Mouse (Mus musculus) neural tube, embryonic 13.5 days (tissue): ENCODE results near the gene Tcap. TPM values are rescaled to one million over a fixed set of nuclear protein-coding genes. Genes with fewer than 3 reads are reported as not detected.

ENCODE experiments used
- ATAC-seq: fragments of 200-750 bp; cut with Nextera tagmentation; 2 replicates; pipeline ENCODE4 v1.8.0; 2017; ENCODE audit warnings: low read depth, mild to moderate bottlenecking, moderate TSS enrichment, moderate library complexity
- H3K27ac ChIP-seq: fragments of 300-500 bp; sonication (generic); replicated peaks from 2 replicates; pipeline ENCODE4 v1.5.1; 2015; ENCODE audit warnings: moderate library complexity, mild to moderate bottlenecking, inconsistent platforms
- H3K27me3 ChIP-seq: fragments of 300-500 bp; sonication (generic); 2 replicates; pipeline ENCODE4 v1.6.1; 2015; ENCODE audit warnings: mild to moderate bottlenecking, inconsistent platforms
- H3K36me3 ChIP-seq: fragments of 300-500 bp; sonication (generic); 2 replicates; pipeline ENCODE4 v1.6.1; 2015; ENCODE audit warnings: mild to moderate bottlenecking, inconsistent platforms
- H3K4me1 ChIP-seq: fragments of 300-500 bp; sonication (generic); replicated peaks from 2 replicates; pipeline ENCODE4 v1.6.1; 2015; ENCODE audit warnings: inconsistent platforms
- H3K4me2 ChIP-seq: fragments of 300-500 bp; sonication (generic); 2 replicates; pipeline ENCODE4 v1.6.1; 2015; ENCODE audit warnings: inconsistent platforms, mild to moderate bottlenecking, moderate library complexity
- H3K4me3 ChIP-seq: fragments of 300-500 bp; sonication (generic); 2 replicates; pipeline ENCODE4 v1.5.1; 2015; ENCODE audit warnings: mild to moderate bottlenecking, inconsistent platforms
- H3K9ac ChIP-seq: fragments of 300-500 bp; sonication (generic); 2 replicates; pipeline ENCODE4 v1.6.1; 2015; ENCODE audit warnings: moderate library complexity, mild to moderate bottlenecking, inconsistent platforms
- H3K9me3 ChIP-seq: fragments of 300-500 bp; sonication (generic); 2 replicates; pipeline ENCODE4 v1.6.1; 2016; ENCODE audit warnings: inconsistent platforms
- WGBS: fragments of 180-500 bp; shearing (Covaris S2); methylation state at CpG from one replicate; pipeline ENCODE4 v1.1.7; 2015; 5-methylcytosine and 5-hydroxymethylcytosine counted together
- polyA plus RNA-seq: library from polyadenylated mRNA; unstranded; fragments of >200 nt; fragmentation: Nextera tagmentation; extraction: Ambion mirVana; gene quantifications from 2 replicates; pipeline ENCODE4 v1.2.1, GENCODE M21; 2015

The Tcap gene
- polyA plus RNA-seq, 1 experiment from 2014 or later: 0.42 TPM

- Histone ChIP-seq H3K36me3 (peaks cover 4% of the 10 kb centered on the region; the same call in 1 of the 2 replicates), H3K27ac (no peak overlapping the region), H3K4me3 (no peak overlapping the region), H3K27me3 (no peaks in the 10 kb centered on the region), H3K9ac (no peak overlapping the region), H3K4me1 (no peaks in the 10 kb centered on the region), H3K4me2 (no peak overlapping the region), H3K9me3 (no peaks in the 10 kb centered on the region)
- WGBS: 90% methylated on average over 7 of the region's 7 CpGs
- no peak for ATAC-seq
Measured at GRCm38 (mm10) chr11:98426592-98426991, 43.0 kb downstream of the Tcap start.

DNA sequence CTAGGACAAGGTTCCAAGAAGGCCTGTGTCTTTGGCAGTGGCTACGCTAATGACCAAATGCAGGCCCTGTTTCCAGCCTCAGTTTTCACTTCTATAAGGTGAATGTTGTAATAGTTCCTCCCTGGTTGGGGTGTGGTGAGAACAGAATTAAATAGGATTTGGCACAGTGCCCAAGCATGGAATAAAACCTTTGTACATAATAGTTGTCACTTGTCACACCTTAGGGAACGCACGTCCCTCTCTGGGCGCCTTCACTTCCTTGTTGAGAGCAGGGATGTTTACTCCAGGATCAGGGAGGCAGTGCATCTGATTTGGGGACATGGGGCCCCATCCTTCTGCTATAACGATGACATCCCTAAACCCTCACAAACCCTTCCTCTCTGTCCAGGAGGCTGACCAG lies 44.8 kb downstream of the Tcap start:
- no peak overlapping the region for H3K27ac ChIP-seq
- no peak overlapping the region for H3K9ac ChIP-seq
- peaks cover 8% of the 10 kb centered on the region; the same call in 1 of the 2 replicates for H3K36me3 ChIP-seq
- no peaks in the 10 kb centered on the region for H3K9me3 ChIP-seq
- ATAC-seq: no peak
- H3K4me1 ChIP-seq: no peaks in the 10 kb centered on the region
- no peak overlapping the region for H3K4me2 ChIP-seq
- H3K4me3 ChIP-seq: no peak overlapping the region
- no peaks in the 10 kb centered on the region for H3K27me3 ChIP-seq
- 89% methylated on average over 5 of the region's 5 CpGs for WGBS

- H3K9ac ChIP-seq: no peak overlapping the region; the same call in 1 of the 2 replicates
- H3K4me2 ChIP-seq: no peak overlapping the region
- 89% methylated on average over 9 of the region's 9 CpGs for WGBS
- H3K36me3 ChIP-seq: peaks cover 32% of the 10 kb centered on the region; the same call in 1 of the 2 replicates
- H3K4me3 ChIP-seq: no peak overlapping the region
- no peak overlapping the region for H3K27ac ChIP-seq
- no peak for ATAC-seq
- H3K4me1 ChIP-seq: no peaks in the 10 kb centered on the region
- H3K9me3 ChIP-seq: no peaks in the 10 kb centered on the region
- no peaks in the 10 kb centered on the region for H3K27me3 ChIP-seq
Measured at GRCm38 (mm10) chr11:98431743-98432502, 48.3 kb downstream of the Tcap start.

Other genes starting within 250 kb of the Tcap start
- gene Fbxl20, start 233.4 kb upstream of the Tcap start, polyA plus RNA-seq: 28.2 and 28.5 TPM in 2 replicates
- gene Med1, start 190.5 kb upstream of the Tcap start, polyA plus RNA-seq: 60.1 and 66.1 TPM in 2 replicates
- gene Cdk12, start 180.8 kb upstream of the Tcap start, polyA plus RNA-seq: 9.4 and 9.6 TPM in 2 replicates
- 26.4 and 27.0 TPM in 2 replicates for gene Neurod2, start 54.2 kb upstream of the Tcap start, polyA plus RNA-seq
- 1.7 and 2.1 TPM in 2 replicates for gene Ppp1r1b, start 35.4 kb upstream of the Tcap start, polyA plus RNA-seq
- 39.7 and 41.1 TPM in 2 replicates for gene Stard3, start 25.4 kb upstream of the Tcap start, polyA plus RNA-seq
- gene Pnmt, start 2.6 kb downstream of the Tcap start, polyA plus RNA-seq: 0.73 and 0.79 TPM in 2 replicates
- 7.4 and 8.7 TPM in 2 replicates for gene Pgap3, start 16.7 kb downstream of the Tcap start, polyA plus RNA-seq
- 10.4 and 10.9 TPM in 2 replicates for gene Erbb2, start 28.7 kb downstream of the Tcap start, polyA plus RNA-seq
- 239 and 265 TPM in 2 replicates for gene Mien1, start 55.2 kb downstream of the Tcap start, polyA plus RNA-seq
- gene Grb7, start 62.6 kb downstream of the Tcap start, polyA plus RNA-seq: 0.47 and 0.80 TPM in 2 replicates
- gene Ikzf3, start 162.2 kb downstream of the Tcap start, polyA plus RNA-seq: 0.31 TPM in 1 of 2 replicates, not detected in the other
- 0.23 TPM in 1 of 2 replicates, not detected in the other for gene Zpbp2, start 167.3 kb downstream of the Tcap start, polyA plus RNA-seq
- gene Ormdl3, start 203.6 kb downstream of the Tcap start, polyA plus RNA-seq: 78.0 and 81.0 TPM in 2 replicates
- gene Lrrc3c, start 214.5 kb downstream of the Tcap start, polyA plus RNA-seq: not detected in 2 replicates
- 0.89 and 1.1 TPM in 2 replicates for gene Gm12355, start 241.8 kb downstream of the Tcap start, polyA plus RNA-seq
- not detected in 2 replicates for gene Gsdma3, start 242.5 kb downstream of the Tcap start, polyA plus RNA-seq